Mouse (Mus musculus) G1E (cell line): Measurements from ENCODE around the gene Hcls1.

Experiments
- CTCF ChIP-seq: IDR thresholded peaks from 2 replicates; pipeline ENCODE4 v1.5.1; 2012; ENCODE audit warnings: low read depth, low read length, inconsistent platforms, mixed read lengths
- GATA1 ChIP-seq: IDR thresholded peaks from 2 replicates; pipeline ENCODE4 v1.6.1; 2012; ENCODE audit warnings: borderline replicate concordance, low read length, inconsistent platforms, mixed read lengths
- GATA2 ChIP-seq: IDR thresholded peaks from 2 replicates; pipeline ENCODE4 v1.6.1; 2012; ENCODE audit warnings: low read depth, low read length, inconsistent platforms, borderline replicate concordance
- TAL1 ChIP-seq: conservative IDR thresholded peaks from 2 replicates; pipeline ENCODE4 v1.6.1; 2012; ENCODE audit warnings: low read depth, low read length, inconsistent platforms, mixed read lengths

GRCm38 (mm10) chr16:37011922-37012289 is 77.1 kb downstream of the Hcls1 start:
- TF ChIP-seq CTCF, result no peak
- TF ChIP-seq GATA1, result no peak
- TF ChIP-seq TAL1, result no peak
- no peak for TF ChIP-seq GATA2
